Mouse (Mus musculus) common myeloid progenitor, adult 5-6 weeks (primary cell): Measurements from ENCODE around the gene Nepn. TPM values are rescaled to one million over a fixed set of nuclear protein-coding genes. Genes with fewer than 3 reads are reported as not detected.

ENCODE experiments used
- ATAC-seq: replicated peaks from 2 replicates; pipeline ENCODE4 v1.8.0; 2016; ENCODE audit warnings: low read depth, mild to moderate bottlenecking, moderate TSS enrichment, inconsistent platforms; ENCODE audit not compliant: poor library complexity, severe bottlenecking
- total RNA-seq: library from RNA; stranded (forward); fragments of 200-1000, 187-1606 nt; gene quantifications from 2 replicates; pipeline ENCODE4 v1.2.3, GENCODE M21; 2017

Nepn gene
- total RNA-seq: not detected in 2 replicates

DNA sequence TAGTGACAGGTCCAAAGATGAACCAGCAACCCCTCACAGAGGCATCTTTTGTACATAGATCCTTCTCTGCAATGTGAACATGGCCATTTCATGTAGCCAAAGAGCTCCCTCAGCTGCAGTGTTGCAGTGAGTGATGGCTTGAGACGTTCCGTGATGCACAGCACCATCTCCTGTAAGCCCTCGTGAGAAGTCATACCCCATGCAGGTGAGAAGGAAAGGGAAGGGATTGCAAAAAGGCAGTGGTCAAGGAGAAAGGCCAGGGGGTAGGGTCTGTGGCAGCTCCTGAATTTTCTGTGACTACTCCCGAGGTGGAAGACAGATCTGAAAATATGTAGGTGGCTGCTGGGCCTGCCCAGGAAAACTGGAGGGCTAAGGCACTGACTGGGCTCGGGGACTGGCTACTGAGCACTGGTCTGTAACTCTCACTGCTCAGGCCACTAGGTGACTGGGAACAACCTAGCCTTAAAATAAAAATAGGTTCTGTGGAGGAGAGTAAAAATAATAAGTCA lies at the start of gene Nepn:
TSS of gene Nepn (plus strand) at position 51 of the 509 bp plus-strand sequence.
- no peak for ATAC-seq

DNA sequence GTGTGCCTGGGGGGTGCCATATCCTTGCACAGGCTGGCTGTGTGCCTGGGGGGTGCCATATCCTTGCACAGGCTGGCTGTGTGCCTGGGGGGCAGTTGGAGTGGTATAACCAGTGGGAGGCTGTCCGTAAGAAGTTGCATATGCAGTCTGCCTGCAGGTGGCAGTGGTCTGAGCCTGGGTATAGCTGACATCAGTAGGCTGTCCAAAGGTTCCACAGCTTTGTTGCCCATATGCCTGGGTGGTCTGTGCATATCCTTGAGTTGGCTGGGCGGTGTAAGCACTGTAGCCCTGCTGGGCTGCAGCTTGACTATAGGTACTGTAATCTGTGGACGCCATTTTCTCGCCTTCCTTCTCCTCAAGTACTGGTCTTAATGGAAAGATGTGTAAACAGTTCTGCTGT lies 45.4 kb upstream of the Nepn start:
- ATAC-seq: 0 out of 2 replicates have a peak, but pooled peaks have one; percentile 29

DNA sequence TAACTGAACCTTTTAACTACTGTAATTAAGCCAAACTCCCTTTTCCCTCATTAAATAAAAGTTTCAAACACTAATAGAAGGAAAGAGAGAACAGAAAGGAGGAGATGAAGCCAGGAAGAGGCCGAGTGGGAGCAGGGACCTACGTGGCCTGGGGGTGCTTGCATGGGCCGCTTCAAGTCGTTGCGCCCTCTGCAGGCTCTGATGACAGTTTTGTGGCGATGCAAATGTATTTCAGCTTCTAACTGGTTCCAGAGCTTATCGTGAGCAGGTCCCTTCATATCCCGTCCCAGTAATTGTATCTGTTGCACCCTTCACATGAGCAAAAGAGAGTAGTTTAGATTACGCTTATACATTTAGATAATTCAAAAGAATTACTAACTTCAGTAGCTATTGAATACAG lies 35.6 kb upstream of the Nepn start:
- ATAC-seq: no peak

DNA sequence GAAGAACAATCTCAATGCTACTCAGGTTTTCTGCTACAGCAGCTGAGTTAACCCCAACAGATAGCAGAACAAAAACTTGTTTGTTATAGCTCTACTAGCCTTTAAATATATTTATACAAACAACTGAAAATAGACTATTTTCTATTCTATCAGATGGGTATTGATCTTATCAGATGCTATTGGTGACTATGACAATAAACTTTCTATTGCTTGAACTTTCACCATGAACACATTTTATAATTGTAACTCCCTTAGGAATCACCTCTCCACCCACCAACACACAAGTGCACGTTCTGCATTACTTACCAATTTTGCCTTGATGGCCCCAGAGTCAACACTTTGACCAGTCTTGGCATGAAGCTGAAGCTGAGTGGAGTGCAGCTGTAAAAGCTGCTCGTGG lies 30.3 kb upstream of the Nepn start, which contains the start of gene Gm26741:
TSS of gene Gm26741 (plus strand) at position 301 of the 400 bp plus-strand sequence.
- no peak for ATAC-seq

DNA sequence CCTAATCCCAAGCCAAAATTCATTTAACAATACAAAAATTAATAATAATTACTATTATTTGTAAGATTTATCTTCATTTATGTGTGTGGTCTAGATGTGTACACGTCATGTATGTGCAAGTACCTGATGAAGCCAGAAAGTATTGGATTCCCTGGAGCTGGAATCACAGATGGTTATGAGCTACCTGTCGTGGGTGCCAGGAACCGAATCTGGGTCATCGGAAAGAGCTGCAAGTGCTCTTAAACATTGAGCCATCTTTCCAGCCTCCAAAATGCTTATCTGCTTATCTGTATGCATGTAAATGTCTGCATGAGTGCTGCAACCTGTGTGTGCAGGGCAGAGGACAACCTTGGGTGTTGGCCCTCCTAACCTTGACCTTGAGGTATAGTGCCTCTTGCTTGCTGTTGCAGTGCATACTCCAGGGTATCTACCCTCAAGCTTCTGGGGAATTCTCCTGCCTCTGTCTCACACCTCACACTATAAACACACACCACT lies 28.5 kb upstream of the Nepn start:
- no peak for ATAC-seq

DNA sequence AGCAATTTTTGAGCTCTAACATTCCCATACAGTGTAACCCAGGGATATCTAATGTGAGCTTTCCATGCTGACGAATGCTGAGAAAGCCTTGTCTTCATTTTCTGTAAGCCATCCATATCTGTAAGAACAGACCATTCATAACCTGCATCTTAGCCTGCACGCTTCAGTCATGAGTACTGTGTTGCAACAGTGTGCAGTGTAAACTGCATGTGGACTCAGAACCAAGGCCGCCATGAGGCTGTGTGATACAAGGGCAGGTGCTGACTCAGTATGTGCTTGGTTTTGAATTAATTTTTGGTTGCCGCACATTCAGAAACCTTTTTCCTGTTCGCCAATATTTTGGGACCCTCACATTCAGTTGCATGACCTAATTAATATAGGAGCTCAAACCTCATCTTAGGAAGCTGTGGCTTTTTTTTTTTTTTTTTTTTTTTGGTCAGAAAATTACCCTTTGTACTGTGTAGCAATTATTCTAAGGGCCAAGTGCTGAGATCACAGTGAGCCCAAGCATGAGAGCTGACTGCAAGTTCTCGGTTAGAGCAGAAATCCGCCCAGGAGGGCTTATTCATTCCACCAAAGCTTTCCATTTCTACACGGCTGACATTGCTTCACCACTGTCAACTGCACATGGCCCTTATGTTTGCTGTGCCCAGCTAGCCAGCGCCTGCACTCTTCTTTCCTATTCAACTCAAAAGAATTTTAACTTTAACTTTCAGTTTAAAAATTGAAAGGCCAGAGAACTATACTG lies 27.7 kb upstream of the Nepn start:
- ATAC-seq: no peak

DNA sequence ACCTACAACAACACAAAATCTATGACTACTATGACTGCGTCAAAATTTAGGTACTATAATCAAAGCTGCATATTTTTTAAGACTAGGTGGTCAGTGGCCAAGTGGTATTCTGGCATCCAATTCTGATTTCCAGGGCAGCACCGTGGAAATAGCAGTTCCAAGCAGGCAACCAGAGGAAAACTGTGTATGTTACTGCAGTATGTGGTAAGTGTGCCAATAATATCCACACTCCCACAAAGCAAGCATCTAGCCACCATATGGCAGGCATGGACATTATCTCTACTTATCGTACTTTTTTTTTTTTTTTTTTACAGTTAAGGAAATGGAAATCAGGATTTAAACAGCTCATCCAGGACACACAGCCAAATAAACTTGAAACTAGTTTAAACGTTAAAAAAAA lies 20.4 kb upstream of the Nepn start:
- no peak for ATAC-seq

DNA sequence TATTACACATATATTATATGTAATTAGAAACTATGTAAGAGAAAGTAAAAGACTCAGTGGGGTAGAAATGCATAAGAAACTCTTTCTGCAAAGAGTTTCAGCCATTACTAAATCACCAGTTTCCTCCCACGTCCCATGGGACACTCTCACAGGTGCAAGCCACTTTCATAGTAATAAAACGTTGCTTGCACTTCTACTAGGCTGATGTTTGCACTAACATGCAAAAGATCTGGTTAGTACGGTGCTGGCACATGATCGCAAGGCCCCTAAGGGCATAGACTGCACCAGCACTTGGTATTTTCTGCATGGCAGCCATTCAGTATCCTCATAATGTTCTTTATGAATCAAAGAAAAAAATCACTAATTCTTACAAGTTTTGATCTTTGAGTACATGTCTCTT lies 14.9 kb upstream of the Nepn start:
- no peak for ATAC-seq

DNA sequence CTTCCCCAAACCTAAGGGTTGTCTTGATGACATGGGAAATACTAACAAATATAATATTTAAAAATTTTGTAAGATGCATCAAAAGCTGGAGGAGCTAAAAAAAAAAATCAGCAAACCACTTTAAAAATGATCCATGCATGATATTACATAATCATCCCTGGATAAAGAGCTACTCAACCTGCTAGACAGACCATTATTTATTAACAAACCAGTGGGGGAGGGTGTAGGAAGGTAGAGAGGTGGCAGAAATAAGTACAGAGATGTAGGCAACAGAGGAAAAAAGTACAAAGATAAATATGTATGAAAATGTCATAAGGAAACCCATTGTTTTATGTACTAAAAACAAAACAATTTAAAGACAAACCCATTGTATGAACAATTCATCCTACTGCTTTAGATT lies 14.1 kb upstream of the Nepn start:
- no peak for ATAC-seq

DNA sequence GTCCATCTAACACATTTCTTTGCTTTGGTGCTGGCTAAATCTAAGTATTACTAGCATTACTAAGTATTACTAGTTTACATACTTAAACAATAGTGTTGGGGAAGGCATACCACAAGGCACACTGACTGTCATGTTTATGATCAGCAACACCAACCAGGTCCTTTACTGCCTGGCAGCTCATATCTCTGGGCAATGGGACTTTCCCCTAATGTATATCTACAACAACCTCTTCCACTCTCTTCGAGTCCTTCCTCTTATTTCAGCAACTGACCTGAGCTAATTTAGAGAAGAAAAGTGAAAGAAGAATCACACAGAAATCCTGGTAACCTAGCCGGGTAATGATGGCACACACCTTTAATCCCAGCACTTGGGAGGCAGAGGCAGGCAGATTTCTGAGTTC lies 12.3 kb upstream of the Nepn start:
- ATAC-seq: no peak

DNA sequence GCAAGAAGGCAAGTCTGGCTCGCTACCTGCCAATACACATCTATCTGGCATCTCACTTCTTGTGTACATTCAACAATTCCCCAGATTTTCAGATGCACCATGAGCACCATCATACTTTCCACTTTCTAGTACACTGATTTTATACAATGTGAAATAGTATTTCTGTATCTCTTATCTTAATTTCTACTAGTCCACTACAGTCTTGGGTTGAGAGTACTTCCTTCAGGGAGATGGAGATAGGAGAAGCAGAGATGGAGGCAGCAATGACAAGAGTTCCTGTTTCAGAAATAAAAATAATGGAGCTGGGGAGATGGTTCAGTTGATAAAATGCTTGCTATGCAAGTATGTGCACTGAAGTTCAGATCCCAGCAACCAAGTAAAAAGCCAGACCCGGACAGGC lies 11.0 kb upstream of the Nepn start:
- no peak for ATAC-seq

DNA sequence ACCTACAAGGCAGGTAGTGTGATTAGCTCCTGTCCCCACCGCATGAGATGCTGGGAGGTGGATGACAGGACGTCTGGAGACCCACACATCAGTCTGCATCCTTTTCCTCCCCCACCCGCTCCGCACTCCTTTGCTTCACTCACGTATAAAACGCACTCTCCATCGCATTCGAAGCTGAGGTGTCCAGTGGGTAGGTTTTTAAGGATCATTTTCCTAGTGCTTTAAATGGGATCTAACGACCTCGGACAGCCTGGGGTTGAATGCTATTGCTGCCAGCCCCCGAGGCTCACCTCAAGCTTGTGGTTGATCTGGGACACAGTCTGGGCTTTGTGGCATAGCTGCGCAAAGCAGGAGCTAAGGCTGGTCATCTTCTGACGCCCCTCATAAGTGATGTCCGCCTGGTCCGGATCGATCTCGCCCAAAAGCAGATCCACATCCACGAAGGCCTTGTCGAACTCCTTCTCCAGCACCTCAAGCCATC lies 7.4 kb upstream of the Nepn start:
- ATAC-seq: no peak

DNA sequence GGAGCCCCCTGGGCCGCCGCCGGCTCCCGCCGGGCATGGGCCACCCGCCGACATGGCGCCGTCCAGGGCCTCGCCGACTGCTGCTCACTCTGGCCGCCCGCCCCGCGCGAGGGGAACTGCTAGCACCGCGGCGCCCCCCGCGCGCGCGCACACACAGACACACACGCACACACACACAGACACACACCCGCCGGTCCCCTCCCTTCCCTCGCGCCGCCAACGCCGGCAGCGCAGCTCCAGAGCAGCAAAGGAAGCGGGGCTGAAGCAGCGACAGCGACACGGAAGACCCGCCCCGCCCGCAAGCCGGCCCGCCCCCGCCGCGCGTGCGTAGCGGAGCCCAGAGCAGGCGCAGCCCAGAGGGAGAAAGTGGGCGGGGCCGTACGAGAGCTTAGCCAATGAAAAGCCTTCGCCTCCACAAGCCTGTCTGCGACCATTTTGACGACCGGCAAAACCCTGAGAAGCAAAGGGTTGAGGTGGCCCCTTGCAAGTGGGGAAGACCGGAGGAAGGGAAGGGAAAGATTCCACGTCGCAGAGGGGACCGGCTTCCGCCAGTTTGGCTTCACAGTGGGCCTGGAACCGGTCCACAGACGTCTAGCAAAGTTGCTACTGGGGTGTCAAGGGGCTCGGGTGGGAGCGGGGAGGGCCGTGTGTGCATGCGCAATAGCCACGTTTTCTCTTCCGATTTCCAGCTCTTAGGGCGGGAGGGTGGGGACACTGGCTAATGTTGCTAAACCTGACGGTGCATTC lies 6.8 kb upstream of the Nepn start, which contains the start of gene Gopc:
TSS of gene Gopc (minus strand) at position 280 of the 747 bp plus-strand sequence.
- ATAC-seq: peak; percentile 85

DNA sequence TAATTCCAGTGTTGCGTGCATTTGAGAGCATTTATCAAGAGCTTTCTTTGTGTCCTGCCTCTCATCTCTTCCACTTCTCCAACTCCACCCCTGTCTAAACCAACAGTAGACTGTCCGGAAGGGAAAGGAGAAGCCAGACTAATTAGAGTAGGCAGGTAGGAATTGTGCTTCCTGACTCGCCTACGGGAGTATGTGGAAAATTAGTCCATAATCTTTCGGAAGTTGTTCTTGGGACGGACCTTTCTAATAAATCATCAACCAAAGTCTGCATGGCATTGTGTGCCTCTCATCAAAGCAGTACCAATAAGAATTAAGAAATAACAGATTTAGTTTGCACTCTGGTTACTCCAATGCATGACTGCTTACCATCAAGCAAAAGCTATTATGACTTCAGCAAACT lies 5.8 kb upstream of the Nepn start:
- ATAC-seq: no peak

DNA sequence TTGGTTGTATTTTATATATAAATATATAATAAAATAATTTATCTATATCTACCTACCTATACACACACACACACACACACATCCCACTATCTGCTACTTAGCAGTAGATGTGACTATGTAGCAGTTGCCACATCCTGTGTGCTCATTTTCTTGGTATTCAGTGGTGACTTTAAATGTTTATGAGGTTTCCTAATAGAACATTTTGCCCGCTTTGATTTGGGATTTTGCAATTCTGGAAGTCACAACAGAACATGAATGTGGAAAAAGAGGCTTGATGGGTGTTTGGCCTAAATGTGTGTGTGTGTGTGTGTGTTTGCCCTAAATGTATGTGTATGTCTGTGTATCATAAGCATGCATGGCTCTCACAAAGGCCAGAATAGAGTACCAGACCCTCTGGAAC lies 5.2 kb upstream of the Nepn start:
- ATAC-seq: no peak

DNA sequence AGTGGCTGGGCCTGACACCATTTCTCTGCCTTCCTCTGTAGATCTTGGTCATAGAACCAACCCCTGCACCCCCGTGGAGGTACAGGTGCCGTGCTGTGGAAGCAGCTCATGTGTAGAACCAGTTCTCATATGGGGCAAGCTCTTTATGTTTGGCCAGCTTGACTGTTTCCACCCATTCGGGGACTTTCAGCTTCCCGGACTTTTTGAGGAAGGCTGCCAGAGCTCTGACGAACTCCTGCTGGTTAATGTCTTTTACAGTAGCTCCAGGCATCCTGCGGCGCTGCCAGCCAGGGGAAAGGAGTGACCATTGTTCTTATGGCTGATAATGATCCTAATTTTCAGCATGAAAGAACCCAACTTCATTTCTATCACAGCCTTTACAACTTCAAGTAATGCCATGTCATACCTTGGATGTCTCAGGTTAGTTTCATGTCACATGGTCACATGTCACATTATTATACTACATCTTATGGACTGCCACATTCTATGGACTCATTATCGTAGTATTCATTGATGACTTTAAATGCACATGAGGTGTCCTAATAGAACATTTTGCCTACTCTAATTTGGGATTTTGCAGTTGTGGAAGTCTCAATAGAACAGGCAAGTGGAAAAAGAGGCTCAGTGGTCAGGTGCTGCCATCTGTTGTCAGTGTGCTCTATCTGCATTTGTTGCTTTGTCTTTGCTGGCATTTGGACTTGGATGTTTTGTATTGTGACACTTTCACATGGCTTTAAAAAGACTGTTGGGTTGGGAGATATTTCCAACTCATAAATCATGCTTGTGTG lies 3.8 kb upstream of the Nepn start:
- peak; percentile 43 for ATAC-seq

DNA sequence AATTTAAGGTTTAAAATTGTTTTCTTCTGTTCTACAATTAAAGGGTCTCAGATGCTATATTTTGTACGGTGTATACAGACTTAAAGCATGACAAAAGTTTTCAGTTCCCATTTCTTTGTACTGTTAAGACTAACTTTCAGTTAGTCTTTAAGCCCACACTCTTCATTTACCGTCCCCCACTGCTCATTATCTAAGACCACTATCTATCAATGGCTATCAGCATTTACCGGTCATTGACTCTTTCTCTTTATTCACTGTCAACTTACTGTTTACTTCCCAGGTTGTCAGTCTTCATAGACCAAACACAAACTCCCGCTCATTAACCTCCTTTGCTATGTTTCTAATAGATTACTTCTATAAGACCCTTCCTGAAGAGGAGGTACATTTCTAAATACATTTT lies 1.6 kb upstream of the Nepn start:
- no peak for ATAC-seq

DNA sequence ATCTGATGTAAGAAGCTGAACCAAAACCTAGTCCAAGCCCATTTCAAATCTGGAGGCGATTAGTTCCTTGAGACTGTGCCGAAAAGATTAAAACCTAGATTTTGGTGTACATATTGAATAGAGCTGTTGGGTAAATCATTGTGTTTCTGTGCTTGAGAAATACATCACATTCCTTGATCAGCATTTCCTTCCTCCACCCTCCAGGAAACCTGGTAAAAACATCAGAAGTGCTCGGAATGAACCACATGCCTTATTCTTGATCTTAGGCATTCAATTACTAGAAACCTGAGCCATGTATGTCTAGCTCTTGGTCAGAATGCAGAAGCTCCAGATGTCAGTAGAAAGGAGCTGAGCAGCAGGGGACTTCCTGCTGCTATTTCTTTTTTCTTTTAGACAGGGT lies 666 bp downstream of the Nepn start:
- ATAC-seq: no peak

DNA sequence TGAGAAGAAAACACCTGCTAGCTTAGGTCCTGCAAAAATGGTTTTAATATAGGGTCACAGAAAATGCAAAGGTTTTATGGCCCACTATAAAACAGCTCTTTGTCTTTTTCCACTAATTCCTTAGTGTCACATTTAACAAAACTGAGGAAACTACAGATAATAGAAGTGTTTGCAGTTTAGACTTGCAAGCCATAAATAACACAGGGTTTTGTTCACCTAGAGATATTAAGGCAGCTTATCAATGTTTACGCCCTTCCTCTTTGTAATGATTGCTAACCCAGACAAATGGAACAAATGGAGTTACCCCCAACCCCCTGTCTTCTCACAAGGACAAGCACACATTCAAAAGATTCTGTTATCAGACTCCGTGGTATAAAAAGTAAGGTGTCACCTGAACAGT lies 2.4 kb downstream of the Nepn start:
- ATAC-seq: no peak

DNA sequence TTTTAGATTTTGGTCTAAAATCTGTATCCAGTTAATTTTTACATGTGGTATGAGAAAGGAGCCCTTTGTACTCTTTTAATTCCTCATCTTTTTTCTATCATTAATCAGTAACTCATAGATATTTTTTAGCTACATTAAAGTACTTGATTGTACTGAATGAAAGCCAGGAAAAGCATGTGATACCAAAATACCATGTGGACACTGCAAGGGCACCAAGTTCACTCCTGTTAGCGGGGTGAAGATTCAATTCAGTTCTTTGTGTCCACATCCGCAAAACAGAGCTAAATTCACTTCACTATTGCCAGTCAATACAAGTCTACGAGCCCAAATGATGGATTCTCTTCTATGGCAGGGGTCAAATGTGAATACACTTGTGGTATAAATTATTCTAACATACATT lies 7.9 kb downstream of the Nepn start:
- ATAC-seq: no peak
